26 mouse cellular contexts compared by ENCODE assay signal in genomic region chr1:119534341-119534740, GRCm38 (mm10). TPM values are rescaled to one million over a fixed set of nuclear protein-coding genes. Genes with fewer than 3 reads are reported as not detected.
DNase-seq lines count a peak whose midpoint lies in the region; ATAC-seq and TF ChIP-seq lines count a peak whose summit lies in the region.
"Had no signal": no experiment of that assay in that cellular context is flagged by ENCODE, and none has a peak within 500 bp of the region (broad histone marks: within the 10 kb centered on the region; RNA-seq: fewer than 3 reads in every experiment).

No protein-coding gene starts in this region.

- H3K9me3 ChIP-seq in liver, postnatal 0 days (ENCODE audit: low read length), result 0 out of 2 replicates have a peak, but pooled peaks cover under 1% of the 10 kb centered on the region
- H3K9me3 ChIP-seq: embryonic facial prominence, embryonic 15.5 days; heart, embryonic 15.5 days; hindbrain, embryonic 15.5 days had no signal

- no peak overlapping the region for H3K4me3 ChIP-seq in liver, postnatal 0 days (ENCODE audit: low read depth, low read length)
- no peak overlapping the region for H3K4me3 ChIP-seq in bone marrow, adult 2 months (replicated peaks; ENCODE audit: control insufficient read depth, low read depth, low read length)
- H3K4me3 ChIP-seq: embryonic facial prominence, embryonic 15.5 days; erythroblast, embryonic 14.5 days; forebrain, embryonic 10.5 days; heart, adult 2 months; heart, embryonic 15.5 days; hindbrain, embryonic 15.5 days had no signal

- no peaks in the 10 kb centered on the region for H3K27me3 ChIP-seq in liver, postnatal 0 days (ENCODE audit: insufficient read depth, low read length)
- H3K27me3 ChIP-seq: CH12.LX; embryonic facial prominence, embryonic 15.5 days; heart, embryonic 15.5 days; hindbrain, embryonic 15.5 days; Patski had no signal

- TF ChIP-seq EP300 in liver, postnatal 0 days (IDR thresholded peaks at IDR 0.05; ENCODE audit: low read depth), result no peak

- no peak for DNase-seq in liver, postnatal 0 days
- DNase-seq in liver, result no peak
- DNase-seq in monocyte, adult 2 months (ENCODE audit: low read depth in 1 of 2, low spot score in 2 of 2), result peak; percentile 35 to 48
- DNase-seq in kidney, adult 11 months, result no peak
- DNase-seq in spleen, postnatal 14 days (ENCODE audit: low spot score in 2 of 2), result no peak
- DNase-seq: adrenal gland, adult 2 months; adrenal gland, postnatal 25 days; cerebellum, adult 11 months; cerebellum, adult 9-11 months; cerebellum, postnatal 36 days; embryo, embryonic 11 days; gastrocnemius, postnatal 36 days; heart, adult 2 months; heart, postnatal 14 days had no signal

- H3K9ac ChIP-seq in liver, postnatal 0 days (replicated peaks), result no peak overlapping the region
- H3K9ac ChIP-seq: embryonic facial prominence, embryonic 15.5 days; heart, embryonic 15.5 days; hindbrain, embryonic 15.5 days had no signal

- peaks cover 8% of the 10 kb centered on the region for H3K4me1 ChIP-seq in liver, postnatal 0 days (ENCODE audit: insufficient read depth)
- peaks cover 15% of the 10 kb centered on the region for H3K4me1 ChIP-seq in bone marrow, adult 2 months (ENCODE audit: control insufficient read depth, insufficient read depth, low read length)
- H3K4me1 ChIP-seq: embryonic facial prominence, embryonic 15.5 days; forebrain, embryonic 10.5 days; hindbrain, embryonic 15.5 days had no signal

- peak; percentile 23; the same call in 1 of the 2 replicates for ATAC-seq in liver, postnatal 0 days
- ATAC-seq in hematopoietic stem cell, adult 5-6 weeks (replicated peaks in 1 of 2; ENCODE audit: insufficient read depth in 1 of 2, low FRiP score in 2 of 2, low TSS enrichment in 1 of 2, low read depth in 1 of 2, poor library complexity in 2 of 2, severe bottlenecking in 2 of 2), result peak; percentile 50 to 66; a peak in 2 of 4 replicates
- no peak for ATAC-seq in frontal cortex, adult (ENCODE audit: low TSS enrichment)
- ATAC-seq: activated CD4-positive, CD25-positive, alpha-beta regulatory T cell, adult 4 months; Patski had no signal

- H3K36me3 ChIP-seq in liver, postnatal 0 days (replicated peaks; ENCODE audit: insufficient read depth, low read length), result no peaks in the 10 kb centered on the region

- H3K4me2 ChIP-seq in liver, postnatal 0 days (ENCODE audit: low read depth, low read length), result no peak overlapping the region
- H3K4me2 ChIP-seq: embryonic facial prominence, embryonic 15.5 days; heart, embryonic 11.5 days; heart, embryonic 15.5 days; hindbrain, embryonic 15.5 days had no signal

- TF ChIP-seq POLR2A in bone marrow, adult 2 months (IDR thresholded peaks at IDR 0.05; ENCODE audit: borderline replicate concordance, control insufficient read depth, low read depth, low read length), result no peak

- TF ChIP-seq CTCF in liver, postnatal 0 days (IDR thresholded peaks at IDR 0.05; ENCODE audit: low read depth), result no peak
- TF ChIP-seq CTCF in bone marrow, adult 2 months (IDR thresholded peaks at IDR 0.05; ENCODE audit: control insufficient read depth, insufficient read depth, low read length), result no peak

- 63% methylated on average over 5 of the region's 5 CpGs for WGBS in liver, postnatal 0 days (ENCODE audit: insufficient replicate concordance)
- WGBS in bone marrow, adult 2 months, result 26% methylated on average over 5 of the region's 5 CpGs

- no peak overlapping the region for H3K27ac ChIP-seq in liver, postnatal 0 days (ENCODE audit: low read depth)
- H3K27ac ChIP-seq in bone marrow, adult 2 months (ENCODE audit: control insufficient read depth, insufficient read depth, low read depth, low read length, poor library complexity), result peak overlapping the region; percentile 93
- H3K27ac ChIP-seq: embryonic facial prominence, embryonic 15.5 days; forebrain, embryonic 10.5 days; heart, adult 2 months; heart, embryonic 15.5 days had no signal

RNA-seq across cellular contexts. Expression of gene Tmem185b, which starts 8.4 kb away (rescaled TPM):
- polyA plus RNA-seq in liver, postnatal 0 days (2015; fragmentation: Nextera tagmentation; extraction: Ambion mirVana), result 11.0 and 12.7 TPM in 2 replicates
- polyA plus RNA-seq in bone marrow, adult 2 months (2011; ENCODE audit: insufficient read depth, insufficient read length, low replicate concordance, missing spikeins), result 5.1 and 9.9 TPM in 2 replicates
- 8.5 and 12.2 TPM in 2 replicates for total RNA-seq in hematopoietic stem cell, adult 5-6 weeks (2017)

RNA-seq across cellular contexts. Expression of gene Ralb, which starts 29.7 kb away (rescaled TPM):
- polyA plus RNA-seq in liver, postnatal 0 days (2015; fragmentation: Nextera tagmentation; extraction: Ambion mirVana), result 30.9 and 31.8 TPM in 2 replicates
- 12.6 and 30.3 TPM in 2 replicates for polyA plus RNA-seq in bone marrow, adult 2 months (2011; ENCODE audit: insufficient read depth, insufficient read length, low replicate concordance, missing spikeins)
- 10.6 and 16.5 TPM in 2 replicates for total RNA-seq in hematopoietic stem cell, adult 5-6 weeks (2017)

Comparison
In these comparisons a context has a peak if more than half of its experiments do, and no peak if none do; other contexts are left out.
1. DNase-seq: peak in monocyte, adult 2 months (2 of 2); none in liver, postnatal 0 days (single experiment), liver (single experiment), kidney, adult 11 months (single experiment) and spleen, postnatal 14 days (0 of 2).